Mouse (Mus musculus): ENCODE data around the gene Gemin5.

The Gemin5 gene

DNA sequence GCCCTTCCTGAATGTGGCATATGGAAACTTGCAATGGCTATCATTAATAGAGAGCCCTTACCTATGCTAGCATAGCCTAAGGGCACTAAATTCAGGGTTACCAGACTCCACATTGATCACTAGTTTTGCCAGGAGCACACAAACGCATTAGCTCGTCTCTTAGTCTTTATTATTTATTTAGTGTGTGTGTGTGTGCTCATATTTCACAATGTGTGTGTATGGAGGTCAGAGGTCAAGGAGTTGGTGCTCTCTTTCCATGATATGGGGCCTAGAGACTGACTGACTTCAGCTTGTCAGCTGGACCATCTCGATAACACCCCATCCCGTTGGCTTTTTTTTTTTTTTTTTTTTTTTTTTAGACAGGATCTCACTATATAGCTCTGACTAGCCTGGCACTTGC is 1.3 kb upstream of the Gemin5 start:
- no peak for DNase-seq

DNA sequence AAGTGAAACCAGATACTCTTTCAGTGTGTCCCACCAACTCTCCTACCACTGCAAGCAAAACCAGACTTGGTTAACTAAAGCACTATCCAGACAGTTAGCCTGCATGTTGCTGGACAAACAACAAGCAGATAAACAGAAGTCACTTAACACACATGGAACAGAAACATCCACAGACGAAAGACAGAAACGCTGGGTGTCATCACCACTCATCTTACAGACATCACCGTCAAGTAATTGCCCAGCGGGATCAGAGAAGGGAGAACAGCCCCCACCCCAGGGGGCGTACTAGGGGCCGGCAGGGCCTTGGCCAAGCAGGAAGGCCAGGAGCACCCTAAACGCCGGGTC is 545 bp downstream of the Gemin5 start:
- no peak for DNase-seq

DNA sequence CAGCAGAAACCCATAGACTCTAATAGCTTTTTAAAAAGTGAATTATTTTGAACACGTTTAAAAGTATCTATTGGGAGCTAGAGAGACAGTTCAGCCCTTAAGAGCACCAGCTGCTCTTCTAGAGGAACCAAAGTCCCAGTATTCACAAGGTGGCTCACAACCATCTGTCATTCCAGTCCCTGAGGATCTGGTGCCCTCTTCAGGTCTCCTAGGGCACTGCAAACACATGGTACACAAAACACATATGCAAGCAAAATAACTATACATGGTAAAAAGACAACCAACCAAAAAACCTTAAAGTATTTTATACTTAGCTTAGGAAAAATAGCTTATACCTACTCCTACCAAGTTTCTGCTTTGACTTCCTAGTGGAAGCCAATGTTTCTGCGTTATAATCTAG is 3.3 kb downstream of the Gemin5 start:
- no peak for DNase-seq

DNA sequence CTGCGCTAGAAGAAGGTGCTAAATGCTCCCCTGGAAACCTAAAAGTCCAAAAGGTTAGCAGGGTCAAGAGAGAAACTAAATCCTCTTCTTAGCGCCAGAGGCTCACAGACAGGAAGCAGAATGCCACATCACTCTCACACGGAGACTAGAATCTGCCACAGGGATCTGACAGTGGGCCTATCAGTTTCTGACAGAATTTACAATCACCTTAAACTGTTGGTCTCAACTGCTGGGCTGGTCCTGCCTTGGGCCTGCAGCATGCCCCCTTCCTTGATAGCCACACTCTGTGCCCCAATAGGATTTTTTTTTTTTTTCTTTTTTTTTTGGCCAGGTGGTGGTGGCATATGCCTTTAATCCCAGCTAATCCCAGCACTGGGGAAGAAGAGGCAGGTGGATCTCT is 11.5 kb downstream of the Gemin5 start:
- no peak for DNase-seq

DNA sequence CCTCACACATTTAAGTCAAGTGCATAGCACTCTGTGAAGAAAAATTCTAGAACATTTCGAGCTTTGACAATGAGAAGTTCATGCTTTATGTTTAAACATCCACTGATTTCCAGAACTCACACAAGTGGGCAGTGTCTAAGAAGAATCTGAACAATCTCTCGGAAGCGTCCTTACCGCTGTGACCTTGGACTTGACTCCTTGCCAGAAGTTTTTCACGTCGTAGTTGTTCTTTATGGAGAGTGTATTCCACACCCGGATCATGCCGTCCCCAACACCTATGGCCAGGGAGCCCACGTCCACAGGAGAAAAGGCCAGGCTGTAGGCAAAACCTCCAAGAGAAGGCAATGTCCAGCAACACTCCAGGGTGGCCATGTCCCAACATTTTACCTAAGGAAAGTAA is 12.9 kb downstream of the Gemin5 start:
- no peak for DNase-seq

DNA sequence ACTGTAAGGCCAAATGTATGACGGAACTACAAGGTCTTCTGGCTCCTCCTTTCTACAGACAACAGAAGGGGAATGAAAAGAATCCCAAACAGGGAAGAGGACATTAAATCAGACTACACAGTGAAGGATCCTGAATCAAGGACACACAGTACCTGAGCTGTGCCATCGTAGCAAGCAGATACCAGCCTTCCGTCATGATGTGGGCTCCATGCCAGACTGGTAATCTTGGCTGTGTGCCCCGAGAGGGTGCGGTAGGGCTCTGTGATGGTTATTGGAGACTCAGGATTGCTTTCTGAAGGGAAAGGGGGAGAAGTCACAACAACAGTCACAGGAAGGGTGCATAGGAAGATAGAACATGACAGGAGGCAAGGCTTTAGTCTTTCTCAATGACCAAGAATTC is 22.1 kb downstream of the Gemin5 start:
- no peak for DNase-seq

DNA sequence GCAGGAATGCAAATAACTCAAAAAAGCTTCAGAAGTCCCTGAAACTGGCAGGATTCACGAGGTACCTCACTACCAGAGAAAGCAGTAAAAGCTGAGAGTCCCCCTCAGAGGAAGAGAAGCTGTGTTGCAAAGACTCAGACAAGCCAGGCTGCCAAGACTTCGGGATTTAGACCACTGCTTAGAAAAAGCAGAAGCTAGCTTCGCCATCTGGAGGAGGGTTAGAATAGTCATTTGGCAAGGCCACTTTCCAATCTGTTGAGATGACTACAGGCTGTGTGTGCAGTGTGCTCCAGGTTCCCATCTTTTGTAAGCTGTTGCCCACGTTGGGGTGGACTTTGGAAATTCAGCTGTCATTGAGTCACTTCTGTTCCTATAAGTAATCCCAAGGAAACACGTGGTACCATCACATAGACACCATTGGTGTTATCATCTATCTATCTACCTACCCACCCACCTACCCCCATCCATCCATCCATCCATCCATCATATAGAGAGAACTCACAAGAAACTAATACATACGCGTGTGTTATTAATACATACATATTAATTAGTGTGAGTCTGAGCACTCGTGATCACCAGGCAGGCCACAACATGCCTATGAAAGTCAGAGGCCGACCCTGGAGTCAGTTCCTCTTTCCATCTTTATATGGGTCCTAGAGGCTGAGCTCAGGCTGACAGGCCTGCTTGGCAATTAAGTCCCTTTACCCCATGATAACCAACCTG is 24.5 kb downstream of the Gemin5 start:
- peak; percentile 11 for DNase-seq

DNA sequence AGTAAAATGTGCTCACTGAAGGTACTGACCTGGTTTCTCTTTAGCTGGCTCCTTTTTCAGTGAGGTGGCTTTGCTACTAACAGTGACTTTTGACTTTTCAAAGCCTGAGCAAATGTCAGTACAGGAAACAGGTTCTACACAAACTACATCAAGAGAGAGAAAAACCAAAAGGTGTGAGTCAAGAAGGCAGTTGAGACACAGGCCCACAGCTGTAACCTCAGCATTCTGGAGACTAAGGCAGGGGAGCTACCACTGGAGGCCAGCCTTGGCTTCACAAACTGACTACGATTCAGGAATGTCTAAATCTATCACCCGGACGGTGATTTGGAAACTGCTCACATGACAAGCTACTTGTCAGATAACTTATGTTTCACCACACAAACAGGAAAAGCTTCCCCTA is 28.9 kb downstream of the Gemin5 start:
- no peak for DNase-seq

DNA sequence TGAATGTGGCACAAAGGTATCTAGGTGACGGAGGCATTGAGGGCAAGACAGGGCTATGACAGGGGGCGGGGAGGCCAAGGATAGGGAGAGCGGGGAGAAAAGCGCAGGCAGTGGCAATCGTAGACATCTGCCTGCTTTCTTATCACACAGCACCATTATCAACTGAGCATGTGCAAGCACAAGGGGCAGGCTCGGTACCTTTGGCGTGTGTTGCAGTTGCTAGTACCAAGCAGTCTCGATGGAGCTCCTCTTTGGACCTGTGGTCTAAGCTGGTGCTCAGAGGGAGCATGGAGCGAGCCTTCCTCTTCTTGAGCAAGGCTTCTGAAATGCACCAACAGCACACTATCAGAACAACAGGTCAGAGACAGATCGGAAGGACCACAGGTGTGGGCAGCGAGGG is 29.5 kb downstream of the Gemin5 start:
- no peak for DNase-seq

DNA sequence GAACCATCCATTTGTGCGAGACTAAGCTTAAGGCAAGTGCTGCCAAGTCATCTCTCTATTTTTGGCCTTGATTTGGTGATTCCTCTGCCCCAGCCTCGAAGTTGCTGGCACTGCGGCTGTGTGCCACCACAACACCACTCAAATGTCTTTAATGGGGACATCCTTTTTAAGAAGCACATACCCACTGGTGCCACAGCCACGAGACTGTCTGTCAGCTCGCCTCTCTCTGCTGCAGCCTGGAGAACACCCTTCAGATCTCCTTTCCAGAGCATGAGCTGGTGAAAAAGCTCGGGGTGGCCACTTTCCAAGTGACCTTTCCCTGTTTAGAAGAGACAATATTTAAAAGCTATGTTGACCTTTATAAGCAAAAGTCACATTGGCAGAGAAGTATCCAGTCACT is 31.7 kb downstream of the Gemin5 start:
- DNase-seq: no peak

DNA sequence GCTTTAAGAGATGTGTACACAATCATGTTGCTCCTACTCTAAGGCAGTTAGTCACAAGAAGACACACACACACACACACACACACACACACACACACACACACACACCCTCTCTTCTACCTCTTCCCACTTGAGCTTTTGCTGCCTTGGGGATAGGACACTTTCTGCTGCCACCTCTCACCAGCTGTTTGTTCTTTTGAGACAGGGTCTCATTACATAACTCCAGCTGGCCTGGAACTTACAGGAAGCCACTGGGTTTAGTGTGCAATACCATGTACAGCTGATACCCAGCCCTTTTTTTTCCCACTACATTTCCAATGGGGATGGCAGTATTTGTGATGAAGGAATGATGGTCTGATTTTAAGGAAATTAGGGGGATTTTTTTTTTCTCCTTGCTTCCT is 33.0 kb downstream of the Gemin5 start:
- DNase-seq: no peak

DNA sequence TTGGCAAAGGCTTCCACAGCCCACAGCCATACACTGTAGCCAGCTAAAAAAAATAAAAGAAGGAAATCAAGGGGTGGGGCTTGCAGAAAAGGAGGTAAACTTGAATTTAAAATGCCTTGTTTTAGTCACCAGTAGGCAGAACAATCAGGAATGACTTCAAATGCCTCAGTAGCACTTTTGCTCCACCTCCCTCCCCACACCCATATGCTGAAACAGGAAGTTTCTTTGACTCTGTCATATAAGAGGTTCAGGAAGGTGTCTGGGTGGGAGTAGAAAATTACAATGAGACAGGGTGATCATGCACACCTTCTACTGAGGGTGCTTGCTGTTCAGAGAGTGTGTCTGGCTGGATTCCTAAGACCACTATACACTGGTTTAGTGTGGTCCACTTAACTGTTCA is 33.5 kb downstream of the Gemin5 start:
- DNase-seq: no peak

DNA sequence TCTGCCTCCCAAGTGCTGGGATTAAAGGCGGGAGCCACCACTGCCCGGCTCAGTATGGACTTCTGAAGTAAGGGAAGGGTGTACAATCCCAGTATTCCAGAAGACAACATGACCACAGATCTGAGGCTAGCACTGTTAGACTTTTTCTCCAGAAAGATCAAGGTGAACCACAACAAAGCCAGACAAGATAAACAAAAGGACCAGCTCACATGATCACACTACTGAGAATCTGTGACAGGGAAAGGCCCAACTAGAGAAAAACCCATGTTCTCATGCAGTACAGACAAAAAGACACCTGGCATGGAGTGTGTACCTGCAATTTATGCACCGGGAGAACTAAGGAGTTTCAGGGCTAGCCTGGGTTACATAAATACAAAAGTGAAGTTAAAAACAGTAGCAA is 36.3 kb downstream of the Gemin5 start:
- no peak for DNase-seq

DNA sequence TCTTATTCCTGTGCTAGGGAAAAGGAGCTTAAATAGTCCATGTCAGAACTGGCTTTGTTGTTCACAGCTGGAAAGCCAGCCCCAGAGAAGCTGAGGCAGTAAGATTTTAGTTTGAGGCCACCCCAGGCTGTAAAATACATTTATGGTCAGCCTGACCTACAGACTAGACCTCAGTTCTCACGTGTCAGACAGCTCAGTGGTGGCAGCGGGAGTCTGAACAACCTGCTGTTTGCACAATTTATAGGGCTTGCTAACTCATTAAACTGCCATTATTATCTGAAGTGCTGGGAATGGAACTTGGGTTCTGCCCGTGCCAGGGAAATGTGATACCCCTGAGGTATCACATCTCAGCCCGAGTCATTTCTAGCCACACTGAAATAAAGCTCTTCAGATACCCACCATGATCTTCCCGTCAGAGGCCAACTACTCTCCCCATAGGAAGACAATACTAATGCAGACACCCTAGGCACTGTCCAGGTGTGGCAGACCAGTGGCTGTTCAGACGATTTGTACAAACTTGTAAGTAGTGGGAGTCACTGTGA is 39.0 kb downstream of the Gemin5 start:
- no peak for DNase-seq

DNA sequence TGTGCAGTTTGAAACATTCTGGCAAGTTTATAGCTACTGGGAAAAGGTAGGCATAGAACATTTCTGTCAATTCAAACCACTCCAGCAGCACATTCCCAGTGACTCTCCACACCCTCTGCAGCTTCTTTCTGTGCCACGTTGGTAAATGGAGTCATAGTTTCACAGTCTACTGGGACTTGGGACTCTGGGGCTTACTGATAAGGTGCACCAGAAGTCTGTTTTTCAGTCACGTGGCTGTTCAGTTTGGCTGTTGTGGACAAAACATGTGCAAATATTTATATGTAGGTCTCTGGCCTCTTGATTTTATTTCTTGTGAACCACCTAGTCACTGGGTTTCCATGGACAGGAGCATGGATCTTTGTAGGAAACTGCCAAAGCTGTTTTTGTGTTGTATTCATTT is 40.8 kb downstream of the Gemin5 start:
- no peak for DNase-seq

DNA sequence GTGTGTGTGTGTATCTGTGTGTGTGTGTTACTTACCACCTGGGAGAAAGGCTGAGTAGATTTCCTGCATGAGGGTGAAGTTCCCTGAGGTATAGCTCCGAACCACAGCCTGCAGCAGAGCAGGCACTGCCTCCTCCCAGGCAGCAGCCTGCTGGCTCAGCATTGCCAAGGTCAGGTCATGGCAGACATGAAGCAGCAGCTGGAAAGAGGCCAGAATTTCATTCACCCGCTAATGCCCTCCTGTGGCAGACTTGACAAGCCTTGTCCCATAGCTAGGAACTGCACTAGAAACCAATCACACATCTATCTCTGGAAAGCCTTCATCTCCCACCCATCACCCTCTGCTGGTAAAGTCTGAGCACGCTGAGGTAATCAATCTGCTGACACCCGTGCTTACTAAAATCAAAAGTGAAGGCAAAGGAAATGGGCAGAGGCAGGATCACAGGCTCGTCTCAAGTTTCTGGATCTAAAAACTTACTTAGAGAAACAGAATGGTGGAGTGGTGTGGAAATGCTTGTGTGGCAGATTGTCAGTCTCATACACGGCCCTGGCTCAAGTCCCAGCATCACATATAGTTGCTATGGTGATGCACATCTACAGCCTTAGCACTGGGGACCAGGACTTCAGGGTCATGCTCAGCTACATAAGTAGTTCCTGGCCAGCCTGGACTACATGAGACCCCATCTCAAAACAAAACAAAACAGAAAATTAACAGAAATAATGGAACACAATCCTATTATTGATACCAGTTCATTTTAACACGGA is 41.8 kb downstream of the Gemin5 start:
- peak; percentile 17 for DNase-seq

DNA sequence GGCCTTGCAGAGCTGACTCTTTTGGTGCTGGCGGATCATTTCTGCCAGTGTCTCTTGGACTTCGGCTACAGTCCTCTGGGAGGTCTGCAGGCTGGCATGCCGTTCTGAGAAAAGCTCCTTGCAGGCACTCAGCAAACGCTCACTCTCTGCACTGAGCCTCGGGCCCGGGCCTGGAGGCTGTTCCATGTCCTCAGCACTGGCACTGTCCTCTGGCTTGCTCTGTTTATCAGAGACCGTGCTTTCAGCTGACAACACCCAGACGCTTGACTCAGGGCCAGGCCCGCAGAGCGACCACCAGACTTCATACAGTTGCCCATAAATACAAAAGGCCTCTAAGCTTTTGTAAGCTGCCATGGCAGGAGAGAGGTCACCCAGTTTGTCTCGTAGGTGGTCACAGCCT is 43.3 kb downstream of the Gemin5 start:
- no peak for DNase-seq

DNA sequence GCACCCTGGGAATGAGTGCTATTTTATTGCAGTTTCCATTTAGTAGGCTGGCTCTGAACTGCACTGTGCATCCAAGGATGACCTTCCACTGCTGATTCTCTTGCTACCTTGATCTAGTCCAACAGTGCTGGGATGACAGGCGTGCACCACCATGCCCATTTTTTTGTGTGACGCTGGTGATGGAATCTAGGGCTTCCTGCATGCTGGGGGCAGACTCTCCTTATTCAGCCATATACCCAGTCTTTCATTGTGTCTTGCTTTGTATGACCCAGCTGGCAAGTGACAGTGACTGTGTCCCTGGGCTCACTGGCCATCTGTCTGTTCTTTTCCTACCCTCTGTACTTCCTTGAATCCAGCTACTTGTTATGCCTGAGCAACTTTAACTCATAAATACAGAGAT is 44.6 kb downstream of the Gemin5 start:
- DNase-seq: no peak

DNA sequence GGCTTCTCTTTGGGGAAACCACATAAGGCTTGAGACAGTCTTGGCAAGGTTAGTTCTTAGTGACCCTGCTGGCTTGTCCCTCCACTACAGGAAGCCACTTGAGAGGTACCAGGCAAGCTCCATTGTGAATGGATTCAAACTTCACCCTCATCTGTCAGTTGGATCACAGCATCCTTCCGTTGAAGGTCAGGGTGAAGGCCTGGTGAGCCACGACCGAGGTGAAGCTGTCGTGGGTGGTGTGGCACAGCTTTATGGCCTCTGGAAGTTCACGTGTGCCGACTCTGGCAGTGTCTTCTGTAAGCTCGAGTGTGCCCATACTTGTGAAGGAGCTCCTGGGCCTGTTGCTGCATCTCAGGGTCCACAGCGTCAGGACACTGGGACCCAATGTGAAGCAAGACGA is 47.0 kb downstream of the Gemin5 start:
- DNase-seq: no peak

DNA sequence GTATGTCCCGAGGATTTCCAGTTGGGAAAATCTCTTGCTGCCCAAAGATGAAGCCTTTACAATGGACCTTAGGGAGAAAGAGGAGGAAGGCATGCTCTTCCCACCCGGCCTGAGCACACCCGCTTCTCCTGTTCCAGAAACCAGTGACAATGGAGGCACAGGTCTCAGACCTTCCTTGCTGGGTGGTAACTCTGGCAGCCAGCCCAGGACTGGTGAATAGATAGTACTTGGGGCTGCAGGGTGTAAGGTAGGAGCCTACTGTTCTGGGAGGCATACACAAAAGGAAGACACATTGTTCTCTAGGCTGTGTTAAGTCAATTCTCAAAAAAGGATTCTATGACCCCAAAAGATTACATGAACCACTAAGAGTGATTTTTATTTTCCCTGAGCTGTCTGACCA is 47.7 kb downstream of the Gemin5 start:
- no peak for DNase-seq

DNA sequence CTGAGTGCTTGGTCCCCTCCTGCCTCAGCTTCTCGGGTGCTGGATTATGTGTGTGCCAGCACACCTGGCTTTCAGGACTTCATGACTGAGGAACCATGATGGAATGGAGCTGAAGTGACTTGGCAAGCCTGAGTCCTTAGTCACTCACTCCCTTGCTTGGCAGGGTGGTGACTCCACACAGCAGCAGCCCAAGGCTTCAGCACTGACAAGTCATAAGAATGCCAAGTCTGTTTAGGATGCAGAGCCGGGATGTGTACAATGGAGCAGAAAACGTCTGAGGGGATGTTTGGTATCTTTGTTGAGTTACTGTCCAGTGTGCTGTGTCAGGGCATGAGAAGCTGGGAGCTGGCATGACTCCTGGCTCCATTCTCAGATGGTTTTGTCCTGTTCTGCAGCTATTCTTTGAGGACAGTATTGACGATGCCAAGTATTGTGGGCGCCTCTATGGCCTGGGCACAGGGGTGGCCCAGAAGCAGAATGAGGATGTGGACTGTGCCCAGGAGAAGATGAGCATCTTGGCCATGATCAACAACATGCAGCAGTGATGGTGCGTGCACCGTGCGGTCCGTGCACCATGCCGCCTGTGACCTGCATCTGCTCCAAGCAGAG is 51.2 kb downstream of the Gemin5 start:
- DNase-seq: no peak

DNA sequence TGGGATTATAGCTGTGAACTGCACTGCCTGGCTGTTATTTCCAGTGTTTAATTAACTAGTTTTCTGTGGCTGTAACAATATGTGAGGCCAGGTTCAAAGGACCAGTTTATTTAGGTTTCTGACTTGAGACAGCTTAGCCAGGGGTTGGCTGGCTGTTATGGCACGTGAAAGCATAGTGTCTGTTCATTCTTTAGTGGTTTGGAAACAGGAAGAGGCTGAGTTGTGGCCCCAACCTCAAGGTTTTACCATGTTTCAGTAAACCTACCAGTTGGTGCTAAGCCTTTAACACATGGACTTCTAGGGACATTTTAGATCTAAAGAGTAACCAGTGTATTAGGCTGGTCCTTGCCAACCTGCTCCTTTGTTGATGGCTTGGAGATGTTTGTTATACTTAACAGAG is 51.8 kb downstream of the Gemin5 start:
- DNase-seq: no peak

DNA sequence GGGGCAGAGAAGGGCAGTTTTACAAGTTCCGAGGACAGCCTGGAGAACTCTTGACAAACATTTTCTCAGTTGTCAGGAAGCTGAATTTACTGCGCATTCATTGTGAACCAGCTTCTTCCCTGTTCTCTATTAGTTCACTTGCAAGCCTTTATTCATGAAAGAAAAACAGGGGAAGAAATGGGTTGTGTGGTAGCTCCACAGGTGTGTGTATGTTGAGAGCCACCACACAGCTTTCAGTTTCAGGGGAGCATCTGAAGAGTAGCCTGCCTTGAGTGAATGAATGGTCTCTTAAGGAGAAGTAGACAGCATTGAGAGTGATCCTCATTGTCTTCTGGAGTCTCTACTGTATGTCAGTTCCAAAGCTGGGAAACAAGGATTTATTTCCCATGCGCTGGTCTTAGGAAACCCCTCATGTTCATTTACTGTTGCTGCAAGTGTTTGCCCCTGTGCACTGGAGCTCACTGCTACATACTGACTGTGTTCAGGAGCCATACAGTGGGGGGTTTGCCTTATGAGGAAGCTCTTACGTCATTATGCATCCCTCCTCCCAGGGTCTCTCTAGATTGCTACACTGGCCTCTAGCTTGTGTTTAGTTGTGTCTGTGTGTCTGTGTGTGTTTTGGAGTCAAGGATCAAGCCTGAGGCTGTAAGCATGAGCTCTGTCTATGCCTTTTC is 60.5 kb downstream of the Gemin5 start:
- DNase-seq: no peak

DNA sequence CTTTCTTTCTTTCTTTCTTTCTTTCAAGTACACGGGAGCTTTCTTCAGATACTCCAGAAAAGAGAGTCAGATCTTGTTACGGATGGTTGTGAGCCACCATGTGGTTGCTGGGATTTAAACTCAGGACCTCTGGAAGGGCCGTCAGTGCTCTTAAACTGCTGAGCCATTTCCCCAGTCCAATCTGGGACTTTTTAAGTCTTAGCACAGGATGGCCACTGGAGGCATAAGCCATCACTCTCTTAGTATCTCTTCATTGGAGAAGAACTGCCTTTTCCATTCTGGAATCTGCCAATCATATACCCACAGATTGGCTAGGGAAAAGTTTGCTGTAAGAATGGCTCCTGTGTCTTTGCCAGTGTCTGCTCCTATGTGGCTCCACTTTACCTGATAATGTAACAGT is 61.3 kb downstream of the Gemin5 start:
- no peak for DNase-seq

Measured in right cerebral cortex, postnatal 4 days (tissue).